Mouse (Mus musculus): Measurements from ENCODE around the gene Sirt2.

GRCm38 (mm10) chr7:28808221-28808941 is 41.8 kb downstream of the Sirt2 start, which contains the start of gene Hnrnpl:
- TF ChIP-seq POLR2A (IDR thresholded peaks at IDR 0.05; ENCODE audit: control insufficient read depth, low read depth, low read length) (peak; percentile 13; the same call in 1 of the 2 replicates), CTCF (IDR thresholded peaks at IDR 0.05; ENCODE audit: control insufficient read depth, insufficient read depth, insufficient replicate concordance, low read depth, low read length) (no peak)

Measured in testis, adult 2 months (tissue).